Mouse (Mus musculus) C2C12 (cell line): ENCODE results near the gene Glb1. TPM values are rescaled to one million over a fixed set of nuclear protein-coding genes. Genes with fewer than 3 reads are reported as not detected.
"Not testable (repeated sequence)": the region's sequence is repeated elsewhere in the genome, so short reads cannot be mapped to it uniquely, and the experiment has no call there.

ENCODE experiments used
- H3K27me3 ChIP-seq: one replicate; pipeline ENCODE4 v1.6.1; 2011; ENCODE audit not compliant: control insufficient read depth, insufficient read depth, insufficient read length
- H3K36me3 ChIP-seq: one replicate; pipeline ENCODE4 v1.6.1; 2011; ENCODE audit not compliant: control insufficient read depth, insufficient read depth
- H3K4me3 ChIP-seq: one replicate; pipeline ENCODE4 v1.5.1; 2011; ENCODE audit warnings: mild to moderate bottlenecking, control low read depth; ENCODE audit not compliant: poor library complexity, insufficient read depth, severe bottlenecking
- H3K79me2 ChIP-seq: one replicate; pipeline ENCODE4 v1.6.1; 2011; ENCODE audit not compliant: control insufficient read depth, insufficient read depth
- H3K79me3 ChIP-seq: one replicate; pipeline ENCODE4 v1.6.1; 2011; ENCODE audit warnings: low read depth, control low read depth
- H3ac ChIP-seq: one replicate; pipeline ENCODE3; 2011; ENCODE audit warnings: low read depth; ENCODE audit not compliant: control insufficient read depth, insufficient read length
- CEBPB ChIP-seq: IDR thresholded peaks from one replicate; pipeline ENCODE4 v1.6.1; 2011; ENCODE audit warnings: low read depth, mild to moderate bottlenecking, control low read depth, moderate library complexity
- CTCF ChIP-seq: IDR thresholded peaks from one replicate; pipeline ENCODE4 v1.5.1; 2011; ENCODE audit not compliant: control insufficient read depth, insufficient read depth, insufficient read length
- FOSL1 ChIP-seq: IDR thresholded peaks from one replicate; pipeline ENCODE4 v1.8.0; 2011; ENCODE audit warnings: mild to moderate bottlenecking, low read length; ENCODE audit not compliant: poor library complexity, insufficient read depth, severe bottlenecking
- MAX ChIP-seq: IDR thresholded peaks from one replicate; pipeline ENCODE4 v1.6.1; 2011; ENCODE audit warnings: mild to moderate bottlenecking, control low read depth
- MYOD1 ChIP-seq: IDR thresholded peaks from one replicate; pipeline ENCODE4 v1.6.1; 2011; ENCODE audit warnings: low read depth; ENCODE audit not compliant: control insufficient read depth, insufficient read length
- MYOG ChIP-seq: IDR thresholded peaks from one replicate; pipeline ENCODE4 v1.6.1; 2011; ENCODE audit not compliant: control insufficient read depth, insufficient read length; ENCODE audit errors: extremely low read depth
- USF1 ChIP-seq: IDR thresholded peaks from one replicate; pipeline ENCODE4 v1.6.1; 2011; ENCODE audit warnings: low read depth, mild to moderate bottlenecking, control low read depth, moderate library complexity
- long read RNA-seq, 2 experiments: library from polyadenylated mRNA; unstranded; transcript quantifications; one replicate each; pipeline ENCODE4 v2.0.0; 2019 to 2020
- polyA plus RNA-seq: library from polyadenylated mRNA; unstranded; fragments of >200 nt; fragmentation: generic; extraction: Trizol; gene quantifications from one replicate; pipeline ENCODE4 v1.2.1, GENCODE M21; 2012; ENCODE audit warnings: missing spikeins

The Glb1 gene
- 21.1 TPM for polyA plus RNA-seq
- long read RNA-seq, experiment 1, transcript Glb1-201 (16 exons, 2,396 nt), result major isoform, 34 of 52 reads
- long read RNA-seq, experiment 1, partial matches to known transcripts, result 12 of 52 reads
- long read RNA-seq, experiment 1, other reads (novel, unspliced or antisense), result 6 of 52 reads
- long read RNA-seq, experiment 2, transcript Glb1-201 (16 exons, 2,396 nt), result major isoform, 107 of 162 reads
- long read RNA-seq, experiment 2, partial matches to known transcripts, result 13 of 162 reads
- long read RNA-seq, experiment 2, other reads (novel, unspliced or antisense), result 42 of 162 reads

DNA sequence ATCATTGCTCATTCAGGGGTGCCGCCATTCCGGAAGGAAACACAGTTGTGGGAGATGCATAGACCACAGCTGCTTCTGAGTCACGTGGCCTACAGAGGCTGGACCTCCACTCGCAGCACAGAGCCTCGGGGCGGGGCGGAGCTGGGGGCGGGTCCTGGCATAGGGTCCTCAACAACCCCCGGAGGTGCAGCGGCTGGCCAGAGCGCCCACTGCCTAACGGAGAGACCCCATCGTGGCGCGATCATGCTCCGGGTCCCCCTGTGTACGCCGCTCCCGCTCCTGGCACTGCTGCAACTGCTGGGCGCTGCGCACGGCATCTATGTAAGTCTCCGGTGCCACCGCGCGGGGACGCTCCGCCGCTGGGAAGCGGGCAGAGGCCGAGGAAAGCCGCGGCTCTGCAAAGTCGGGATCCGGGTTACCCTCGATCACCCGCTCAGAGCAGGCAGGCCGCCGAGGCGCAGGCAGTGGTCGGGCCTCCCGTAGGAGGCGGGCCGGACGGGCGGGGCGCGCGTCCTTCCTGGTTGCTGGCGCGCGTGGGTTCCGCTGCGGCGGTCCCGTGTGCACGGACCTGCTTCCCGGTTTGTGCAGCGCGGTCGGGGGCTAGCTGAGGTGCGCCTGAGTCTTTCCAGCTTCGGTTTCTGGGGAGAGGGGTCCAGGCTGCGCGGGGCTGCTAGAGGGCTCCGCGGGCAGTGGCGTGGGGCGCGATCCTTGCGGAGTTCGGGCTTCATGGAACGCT lies at the start of gene Glb1, which contains the start of gene Tmppe:
Gene Glb1, plus strand, starts transcription at position 128 of the 736 bp plus-strand sequence.
Gene Tmppe, plus strand, starts transcription at position 157 of the 736 bp plus-strand sequence.
- peaks cover 24% of the 10 kb centered on the region for H3K79me3 ChIP-seq
- peak within 1 kb of the TSS; percentile 75 for H3ac ChIP-seq
- peaks cover 7% of the 10 kb centered on the region for H3K36me3 ChIP-seq
- peaks cover 50% of the 10 kb centered on the region for H3K79me2 ChIP-seq
- no peaks in the 10 kb centered on the region for H3K27me3 ChIP-seq
- peak within 1 kb of the TSS; percentile 56 for H3K4me3 ChIP-seq
- TF ChIP-seq MYOD1, result peak; percentile 38
- peak; percentile 14 for TF ChIP-seq MAX
- no peak for TF ChIP-seq CEBPB
- TF ChIP-seq CTCF, result peak; percentile 40
- TF ChIP-seq FOSL1, result no peak
- no peak for TF ChIP-seq MYOG
- TF ChIP-seq USF1, result peak; percentile 95

DNA sequence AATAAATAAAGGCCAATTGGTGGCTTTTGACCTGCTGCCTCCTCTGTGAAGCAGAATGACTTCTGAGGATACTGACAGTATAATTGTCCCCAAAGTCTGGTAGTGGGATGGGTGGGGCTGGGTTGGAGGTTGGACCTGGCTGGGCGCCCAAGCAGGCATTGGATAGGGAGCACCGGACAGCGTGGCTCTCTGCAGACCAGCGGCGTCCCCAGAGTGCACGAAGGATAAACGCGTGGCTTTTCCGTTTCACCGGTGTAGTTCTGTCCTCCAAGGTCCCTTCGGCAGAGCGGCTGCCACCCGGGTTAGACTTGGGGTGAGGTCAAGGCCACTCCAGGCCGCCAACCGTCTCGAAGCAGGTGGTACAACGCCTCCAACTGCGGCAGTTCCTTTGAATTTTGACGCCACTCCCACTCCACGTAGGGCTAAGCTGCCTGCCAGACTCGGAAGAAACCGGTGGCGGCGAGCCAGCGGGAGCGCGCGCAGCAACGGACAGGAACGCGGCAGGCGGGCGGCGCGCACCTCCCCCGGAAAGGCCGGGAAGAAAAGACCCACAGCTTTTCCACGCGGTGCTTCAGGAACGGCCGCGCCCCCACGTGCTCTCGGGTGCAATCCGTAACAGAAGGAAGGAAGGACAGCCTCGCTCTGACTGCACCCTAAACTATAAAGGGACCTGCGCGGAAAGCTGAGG lies 32.9 kb upstream of the Glb1 start:
- no peaks in the 10 kb centered on the region for H3K79me3 ChIP-seq
- H3K36me3 ChIP-seq, result no peaks in the 10 kb centered on the region
- no peaks in the 10 kb centered on the region for H3K79me2 ChIP-seq
- TF ChIP-seq FOSL1, result no peak
- TF ChIP-seq MYOG, result no peak
- TF ChIP-seq CTCF, result no peak
- TF ChIP-seq MYOD1, result no peak
- no peak for TF ChIP-seq USF1
- no peak for TF ChIP-seq CEBPB
- no peak for TF ChIP-seq MAX
- peak overlapping the region; percentile 24 for H3ac ChIP-seq
- H3K27me3 ChIP-seq, result no peaks in the 10 kb centered on the region
- no peak overlapping the region for H3K4me3 ChIP-seq

DNA sequence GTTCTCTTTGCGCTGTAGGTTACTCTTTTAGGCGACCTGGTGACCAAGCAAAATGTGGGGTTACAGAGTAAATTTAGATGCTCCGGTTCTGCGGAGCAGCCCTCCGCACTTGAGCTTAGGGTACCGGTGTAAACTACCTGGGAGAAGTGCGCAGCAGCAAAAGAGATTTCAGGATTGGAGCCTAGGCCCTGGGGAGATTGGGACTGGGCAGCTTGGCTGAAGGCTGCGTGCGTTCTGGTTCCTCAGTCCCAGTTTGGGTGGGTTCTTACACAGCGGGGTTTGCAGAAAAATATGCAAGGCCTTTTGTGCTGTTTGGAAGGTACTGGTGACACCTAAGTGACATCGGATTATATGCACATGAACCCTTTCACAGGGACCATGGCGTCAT lies 32.4 kb upstream of the Glb1 start:
- TF ChIP-seq CEBPB, result no peak
- TF ChIP-seq CTCF, result no peak
- TF ChIP-seq FOSL1, result no peak
- no peak for TF ChIP-seq MYOG
- no peak for TF ChIP-seq USF1
- H3ac ChIP-seq, result peak overlapping the region; percentile 24
- no peak overlapping the region for H3K4me3 ChIP-seq
- H3K27me3 ChIP-seq, result no peaks in the 10 kb centered on the region
- no peaks in the 10 kb centered on the region for H3K79me2 ChIP-seq
- no peaks in the 10 kb centered on the region for H3K36me3 ChIP-seq
- H3K79me3 ChIP-seq, result no peaks in the 10 kb centered on the region

DNA sequence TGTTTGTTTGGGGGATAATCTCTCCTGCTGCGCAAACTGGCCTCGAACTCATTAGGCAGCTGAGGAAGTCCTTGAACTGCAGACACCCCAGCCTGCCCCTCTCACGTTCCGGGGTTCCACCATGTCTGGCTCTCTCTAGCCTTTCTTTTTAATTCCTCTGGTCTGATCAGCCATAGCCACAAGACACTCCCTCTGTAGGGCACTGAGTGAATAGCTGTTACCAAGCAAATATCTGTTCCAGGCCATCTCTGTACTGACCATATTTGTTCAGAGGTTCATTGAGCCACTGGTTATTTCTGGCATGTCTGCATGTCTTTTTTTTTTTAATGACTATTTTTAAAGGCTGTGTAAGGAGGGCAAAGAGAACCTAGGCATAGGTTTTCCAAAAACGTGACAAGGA lies 31.5 kb upstream of the Glb1 start:
- H3K36me3 ChIP-seq, H3ac ChIP-seq, H3K79me2 ChIP-seq, H3K4me3 ChIP-seq, H3K27me3 ChIP-seq, H3K79me3 ChIP-seq: not testable (repeated sequence)

DNA sequence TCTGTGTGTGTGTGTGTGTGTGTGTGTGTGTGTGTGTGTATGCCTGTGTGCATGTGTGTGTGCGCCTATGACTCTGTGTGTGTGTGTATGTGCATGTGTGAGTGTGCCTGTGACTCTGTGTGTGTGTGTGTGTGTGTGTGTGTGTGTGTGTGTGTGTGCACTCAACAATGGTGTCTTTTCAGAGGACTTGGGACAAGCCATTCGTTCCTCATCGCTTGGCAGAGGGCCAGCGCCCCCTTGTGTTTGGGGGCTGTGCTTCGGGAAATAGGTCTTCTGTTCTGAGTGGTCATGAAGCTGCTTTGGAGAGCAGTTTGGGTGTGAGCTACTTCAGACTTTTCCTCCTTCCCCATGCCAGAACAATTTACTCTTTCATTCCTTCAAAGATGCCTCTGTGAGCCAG lies 29.2 kb upstream of the Glb1 start:
- H3K79me2 ChIP-seq, H3ac ChIP-seq, H3K27me3 ChIP-seq, H3K4me3 ChIP-seq, H3K79me3 ChIP-seq: not testable (repeated sequence)
- H3K36me3 ChIP-seq, result peaks cover 11% of the 10 kb centered on the region

DNA sequence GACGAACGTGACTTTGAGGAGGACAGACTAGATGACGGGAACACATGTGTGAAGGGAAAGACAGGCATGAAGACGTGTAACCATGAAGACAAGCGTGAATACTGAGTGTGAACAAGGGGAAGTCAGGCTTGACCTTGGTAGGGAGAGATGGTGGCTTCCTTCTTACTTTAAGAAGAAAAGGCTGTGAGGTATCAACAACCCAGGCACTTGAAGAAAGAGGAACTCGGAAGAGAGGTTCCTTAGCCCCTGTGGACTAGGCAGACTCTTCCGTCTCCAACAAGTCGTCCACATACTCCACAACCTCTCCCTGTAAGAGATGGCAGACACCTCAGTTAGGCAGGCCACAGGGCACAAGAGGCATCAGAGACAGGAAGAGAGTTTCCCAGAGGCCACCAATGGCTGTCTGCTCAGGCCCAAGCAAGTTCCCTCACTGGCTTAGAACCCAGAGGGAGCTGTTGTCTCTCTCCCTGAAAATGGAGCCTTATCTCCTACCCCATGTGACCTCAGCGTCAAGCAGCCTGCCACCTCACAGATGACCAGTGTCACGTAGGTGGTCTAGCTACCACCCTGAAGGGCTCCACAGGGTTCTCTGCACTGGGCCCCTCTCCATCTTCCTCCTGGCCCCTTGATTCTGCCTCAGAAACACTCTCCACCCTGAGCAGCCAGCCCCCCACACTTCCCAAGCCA lies 25.5 kb upstream of the Glb1 start:
- TF ChIP-seq FOSL1 (no peak), MYOD1 (no peak), CEBPB (no peak), USF1 (no peak), MYOG (no peak), MAX (no peak), CTCF (no peak)
- Histone ChIP-seq H3ac (no peak overlapping the region), H3K79me3 (no peaks in the 10 kb centered on the region), H3K79me2 (no peaks in the 10 kb centered on the region), H3K4me3 (no peak overlapping the region), H3K36me3 (peaks cover 17% of the 10 kb centered on the region), H3K27me3 (no peaks in the 10 kb centered on the region)
